Mouse (Mus musculus) MEL (cell line): ENCODE results near the gene Adprhl2. TPM values are rescaled to one million over a fixed set of nuclear protein-coding genes. Genes with fewer than 3 reads are reported as not detected.

Source experiments
- DNase-seq: peaks from one replicate; pipeline ENCODE4 v3.0.0; 2011; ENCODE audit warnings: low read depth, low spot score
- H3K27ac ChIP-seq: 2 replicates; pipeline ENCODE4 v1.5.1; 2012; ENCODE audit warnings: low read depth, mild to moderate bottlenecking, control low read depth, low read length, moderate library complexity; ENCODE audit not compliant: control insufficient read depth
- H3K27me3 ChIP-seq, 2 experiments: fragments of 150-350 bp in 1 of 2; sonication (generic) in 1 of 2; 2 replicates each; pipeline ENCODE4 v1.6.1; 2012; ENCODE audit warnings: low read length in 2 of 2, mild to moderate bottlenecking in 2 of 2, improper control_type of control experiment in 1 of 2, moderate library complexity in 1 of 2; ENCODE audit not compliant: insufficient read depth in 2 of 2, control insufficient read depth in 1 of 2
- H3K36me3 ChIP-seq, 2 experiments: 2 replicates each; pipeline ENCODE4 v1.6.1; 2012 to 2014; ENCODE audit warnings: low read length in 2 of 2, improper control_type of control experiment in 1 of 2, inconsistent platforms in 1 of 2, mild to moderate bottlenecking in 1 of 2; ENCODE audit not compliant: insufficient read depth in 2 of 2, control insufficient read depth in 1 of 2
- H3K4me1 ChIP-seq, 2 experiments: fragments of 150-350 bp in 1 of 2; sonication (generic) in 1 of 2; 2 replicates each; pipeline ENCODE4 v1.6.1; 2012; ENCODE audit warnings: low read length in 2 of 2, improper control_type of control experiment in 1 of 2, mild to moderate bottlenecking in 1 of 2; ENCODE audit not compliant: insufficient read depth in 2 of 2, control insufficient read depth in 1 of 2
- H3K4me3 ChIP-seq, 2 experiments: fragments of 150-350 bp in 1 of 2; sonication (generic) in 1 of 2; 2 replicates each; pipeline ENCODE4 v1.5.1; 2012; ENCODE audit warnings: low read depth in 2 of 2, low read length in 2 of 2, mild to moderate bottlenecking in 2 of 2, moderate library complexity in 2 of 2, control low read depth in 1 of 2, improper control_type of control experiment in 1 of 2; ENCODE audit not compliant: control insufficient read depth in 1 of 2, insufficient read depth in 1 of 2
- H3K79me2 ChIP-seq: 2 replicates; pipeline ENCODE4 v1.6.1; 2012; ENCODE audit warnings: mild to moderate bottlenecking, low read length, moderate library complexity; ENCODE audit not compliant: control insufficient read depth, poor library complexity, insufficient read depth
- H3K9ac ChIP-seq: 2 replicates; pipeline ENCODE4 v1.6.1; 2012; ENCODE audit warnings: low read depth, mild to moderate bottlenecking, control low read depth, low read length, moderate library complexity; ENCODE audit not compliant: control insufficient read depth, poor library complexity, severe bottlenecking
- H3K9me3 ChIP-seq: fragments of 150-350 bp; sonication (generic); replicated peaks from 2 replicates; pipeline ENCODE4 v1.6.1; 2012; ENCODE audit warnings: mild to moderate bottlenecking, low read length, improper control_type of control experiment, moderate library complexity; ENCODE audit not compliant: insufficient read depth
- E2F4 ChIP-seq: IDR thresholded peaks from 2 replicates; pipeline ENCODE4 v1.6.1; 2011; ENCODE audit warnings: low read depth, low read length, improper control_type of control experiment, borderline replicate concordance
- EP300 ChIP-seq, 2 experiments: IDR thresholded peaks; 2 replicates each; pipeline ENCODE4 v1.6.1; 2011; ENCODE audit warnings: improper control_type of control experiment in 2 of 2, low read length in 2 of 2, low read depth in 1 of 2, mild to moderate bottlenecking in 1 of 2
- ETS1 ChIP-seq: IDR thresholded peaks from 2 replicates; pipeline ENCODE4 v1.6.1; 2012; ENCODE audit warnings: low read depth, mild to moderate bottlenecking, inconsistent platforms, low read length, improper control_type of control experiment, moderate library complexity
- GABPA ChIP-seq: IDR thresholded peaks from 2 replicates; pipeline ENCODE4 v1.6.1; 2012; ENCODE audit warnings: low read depth, mild to moderate bottlenecking, inconsistent platforms, low read length, improper control_type of control experiment, moderate library complexity
- GATA1 ChIP-seq: IDR thresholded peaks from 2 replicates; pipeline ENCODE4 v1.6.1; 2011; ENCODE audit warnings: low read depth, low read length, improper control_type of control experiment
- KAT2A ChIP-seq: conservative IDR thresholded peaks from 2 replicates; pipeline ENCODE4 v1.6.1; 2012; ENCODE audit warnings: low read depth, low read length, improper control_type of control experiment, inconsistent platforms
- MAX ChIP-seq: IDR thresholded peaks from 2 replicates; pipeline ENCODE4 v1.6.1; 2011; ENCODE audit warnings: low read length, improper control_type of control experiment
- MAZ ChIP-seq: IDR thresholded peaks from 2 replicates; pipeline ENCODE4 v1.6.1; 2012; ENCODE audit warnings: low read depth, mild to moderate bottlenecking, inconsistent platforms, low read length, improper control_type of control experiment
- MEF2A ChIP-seq: IDR thresholded peaks from 2 replicates; pipeline ENCODE4 v1.6.1; 2014; ENCODE audit warnings: low read depth, mild to moderate bottlenecking, inconsistent platforms, low read length, improper control_type of control experiment; ENCODE audit not compliant: poor library complexity, insufficient replicate concordance, severe bottlenecking; ENCODE audit errors: extremely low read depth
- MXI1 ChIP-seq: IDR thresholded peaks from 2 replicates; pipeline ENCODE4 v1.6.1; 2011; ENCODE audit warnings: mild to moderate bottlenecking, low read depth, low read length, improper control_type of control experiment
- NELFE ChIP-seq: IDR thresholded peaks from 2 replicates; pipeline ENCODE4 v1.6.1; 2011; ENCODE audit warnings: low read depth, low read length, improper control_type of control experiment
- POLR2A ChIP-seq, 2 experiments: IDR thresholded peaks; 2 replicates each; pipeline ENCODE4 v1.6.1; 2011 to 2012; ENCODE audit warnings: low read length in 2 of 2, mild to moderate bottlenecking in 2 of 2, control low read depth in 1 of 2, improper control_type of control experiment in 1 of 2, low read depth in 1 of 2, moderate library complexity in 1 of 2; ENCODE audit not compliant: control insufficient read depth in 1 of 2, insufficient read depth in 1 of 2, poor library complexity in 1 of 2
- POLR2AphosphoS2 ChIP-seq: IDR thresholded peaks from 2 replicates; pipeline ENCODE4 v1.6.1; 2011; ENCODE audit warnings: low read length, improper control_type of control experiment
- RAD21 ChIP-seq: IDR thresholded peaks from 2 replicates; pipeline ENCODE4 v1.6.1; 2011; ENCODE audit warnings: mild to moderate bottlenecking, low read depth, low read length, improper control_type of control experiment
- SMC3 ChIP-seq: IDR thresholded peaks from 2 replicates; pipeline ENCODE4 v1.6.1; 2011; ENCODE audit warnings: low read depth, low read length, improper control_type of control experiment
- TBP ChIP-seq: IDR thresholded peaks from 2 replicates; pipeline ENCODE4 v1.8.0; 2011; ENCODE audit warnings: low read depth, low read length, improper control_type of control experiment
- TCF12 ChIP-seq: IDR thresholded peaks from 2 replicates; pipeline ENCODE4 v1.6.1; 2014; ENCODE audit warnings: low read depth, mild to moderate bottlenecking, inconsistent platforms, low read length, improper control_type of control experiment, moderate library complexity
- UBTF ChIP-seq: IDR thresholded peaks from 2 replicates; pipeline ENCODE4 v1.6.1; 2012; ENCODE audit warnings: low read depth, mild to moderate bottlenecking, inconsistent platforms, low read length, improper control_type of control experiment, moderate library complexity, borderline replicate concordance; ENCODE audit not compliant: insufficient read depth
- USF2 ChIP-seq, 2 experiments: IDR thresholded peaks; 2 replicates each; pipeline ENCODE4 v1.6.1; 2011 to 2012; ENCODE audit warnings: improper control_type of control experiment in 2 of 2, low read length in 2 of 2, borderline replicate concordance in 1 of 2, inconsistent platforms in 1 of 2, low read depth in 1 of 2, mild to moderate bottlenecking in 1 of 2; ENCODE audit not compliant: insufficient read depth in 1 of 2
- ZMIZ1 ChIP-seq: IDR thresholded peaks from 2 replicates; pipeline ENCODE4 v1.6.1; 2012; ENCODE audit warnings: low read depth, mild to moderate bottlenecking, inconsistent platforms, low read length, improper control_type of control experiment, moderate library complexity
- ZNF384 ChIP-seq: IDR thresholded peaks from 2 replicates; pipeline ENCODE4 v1.6.1; 2012; ENCODE audit warnings: low read depth, mild to moderate bottlenecking, inconsistent platforms, low read length, improper control_type of control experiment
- polyA plus RNA-seq, 2 experiments: library from polyadenylated mRNA; stranded (reverse) in 1 of 2; unstranded in 1 of 2; fragments of >175 nt in 1 of 2; fragments of >200 nt in 1 of 2; gene quantifications; 2 replicates each; pipeline versions ENCODE4 v1.2.1 to v1.2.4; 2012; ENCODE audit warnings: low replicate concordance in 2 of 2, low read depth in 1 of 2; ENCODE audit not compliant: insufficient read length in 2 of 2, insufficient read depth in 1 of 2, missing spikeins in 1 of 2
- total RNA-seq: library from RNA; depleted of rRNA; stranded (reverse); fragments of 300-350 nt; gene quantifications from 2 replicates; pipeline ENCODE4 v1.2.3, GENCODE M21; 2012

Adprhl2 gene
- total and polyA plus RNA-seq, 3 experiments, result 53.7 to 62.0 TPM; not detected in 1

DNA sequence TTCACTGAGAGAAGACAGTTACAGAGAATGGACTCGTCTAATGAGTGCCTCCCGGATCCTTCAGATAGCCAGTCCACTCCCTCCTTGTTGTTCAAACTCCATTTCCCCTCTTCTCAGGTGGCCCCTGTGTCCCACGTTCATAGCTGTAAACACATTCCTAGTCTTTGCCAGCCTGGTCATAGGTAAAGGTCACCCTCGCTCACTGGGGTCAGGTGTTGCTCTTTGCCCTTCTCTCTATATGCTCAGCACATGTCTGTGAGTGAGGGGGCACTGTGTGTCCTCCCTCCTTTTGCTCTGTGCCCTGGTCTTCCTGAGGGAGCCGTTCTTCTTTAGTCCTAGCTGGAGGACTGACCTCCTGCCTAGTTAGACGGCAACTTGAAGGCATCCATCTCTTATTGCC lies 1.7 kb downstream of the Adprhl2 start:
- H3K27ac ChIP-seq, result no peak overlapping the region
- H3K36me3 ChIP-seq, result peaks cover 0 to 4% of the 10 kb centered on the region in 2 experiments; a peak in 2 of 4 replicates
- H3K9ac ChIP-seq, result no peak overlapping the region
- H3K79me2 ChIP-seq, result peaks cover 14% of the 10 kb centered on the region
- no peak for TF ChIP-seq GATA1
- TF ChIP-seq MXI1, result no peak
- TF ChIP-seq SMC3, result no peak
- no peak for TF ChIP-seq ZMIZ1
- TF ChIP-seq USF2 (IDR thresholded peaks at IDR 0.05; ENCODE audit: borderline replicate concordance in 1 of 2, insufficient read depth in 1 of 2, low read depth in 1 of 2, low read length in 2 of 2), result no peak
- no peak for TF ChIP-seq UBTF
- no peak for TF ChIP-seq MAZ
- no peak for TF ChIP-seq TCF12
- no peak for TF ChIP-seq EP300 (IDR thresholded peaks at IDR 0.05; ENCODE audit: low read depth in 1 of 2, low read length in 2 of 2)
- TF ChIP-seq POLR2A (IDR thresholded peaks at IDR 0.05; ENCODE audit: control insufficient read depth in 1 of 2, insufficient read depth in 1 of 2, low read depth in 1 of 2, low read length in 2 of 2, poor library complexity in 1 of 2), result no peak
- no peak for TF ChIP-seq GABPA
- peaks cover 3 to 9% of the 10 kb centered on the region in 2 experiments; a peak in 2 of 4 replicates for H3K4me1 ChIP-seq
- no peak for DNase-seq
- H3K27me3 ChIP-seq, result no peaks in the 10 kb centered on the region
- no peaks in the 10 kb centered on the region for H3K9me3 ChIP-seq
- no peak overlapping the region for H3K4me3 ChIP-seq

DNA sequence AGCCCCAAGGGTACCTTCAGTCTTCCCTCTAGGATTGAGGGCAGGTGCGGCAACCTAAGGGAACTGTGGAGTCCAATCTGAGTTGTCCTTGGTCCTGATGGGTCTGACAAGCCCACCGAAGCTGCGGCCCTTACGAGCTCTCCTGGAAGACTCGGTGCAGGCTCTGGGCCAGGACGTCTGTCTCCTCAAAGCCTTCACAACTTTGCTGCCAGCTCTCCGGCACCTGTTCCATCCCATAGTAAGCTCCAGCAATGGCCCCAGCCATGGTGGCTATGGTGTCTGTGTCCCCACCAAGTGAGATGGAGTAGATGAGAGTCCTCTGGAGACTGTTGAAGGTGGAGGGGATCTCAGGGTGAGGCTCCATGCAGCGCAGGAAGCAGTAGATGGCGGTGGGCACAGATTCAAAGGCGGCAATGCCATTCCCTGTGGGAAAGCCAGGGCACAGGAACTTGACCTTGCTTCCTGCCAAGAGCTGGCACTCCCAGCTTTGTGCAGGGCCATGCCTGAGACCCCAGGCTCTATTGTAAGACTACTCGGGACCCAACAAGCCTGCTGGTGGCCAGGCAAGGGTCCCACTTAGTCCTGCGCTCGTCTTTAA lies 5.0 kb downstream of the Adprhl2 start:
- Histone ChIP-seq H3K4me1 (peaks cover 3 to 15% of the 10 kb centered on the region in 2 experiments; a peak in 2 of 4 replicates), H3K4me3 (no peak overlapping the region), H3K36me3 (peaks cover 0 to 8% of the 10 kb centered on the region in 2 experiments; a peak in 2 of 4 replicates), H3K27ac (no peak overlapping the region), H3K9me3 (no peaks in the 10 kb centered on the region), H3K9ac (no peak overlapping the region), H3K79me2 (peaks cover 14% of the 10 kb centered on the region), H3K27me3 (no peaks in the 10 kb centered on the region)
- TF ChIP-seq E2F4, result no peak
- TF ChIP-seq TCF12, result no peak
- no peak for TF ChIP-seq USF2 (IDR thresholded peaks at IDR 0.05; ENCODE audit: borderline replicate concordance in 1 of 2, insufficient read depth in 1 of 2, low read depth in 1 of 2, low read length in 2 of 2)
- no peak for TF ChIP-seq RAD21
- TF ChIP-seq MAX, result no peak
- TF ChIP-seq TBP, result no peak
- no peak for TF ChIP-seq ETS1
- no peak for TF ChIP-seq MAZ
- TF ChIP-seq NELFE, result no peak
- no peak for TF ChIP-seq ZNF384
- TF ChIP-seq MXI1, result no peak
- no peak for TF ChIP-seq KAT2A
- TF ChIP-seq GABPA, result no peak
- no peak for TF ChIP-seq ZMIZ1
- TF ChIP-seq POLR2AphosphoS2, result no peak
- no peak for TF ChIP-seq MEF2A
- DNase-seq, result no peak
